20 mouse cellular contexts compared by ENCODE assay signal in the genomic region with DNA sequence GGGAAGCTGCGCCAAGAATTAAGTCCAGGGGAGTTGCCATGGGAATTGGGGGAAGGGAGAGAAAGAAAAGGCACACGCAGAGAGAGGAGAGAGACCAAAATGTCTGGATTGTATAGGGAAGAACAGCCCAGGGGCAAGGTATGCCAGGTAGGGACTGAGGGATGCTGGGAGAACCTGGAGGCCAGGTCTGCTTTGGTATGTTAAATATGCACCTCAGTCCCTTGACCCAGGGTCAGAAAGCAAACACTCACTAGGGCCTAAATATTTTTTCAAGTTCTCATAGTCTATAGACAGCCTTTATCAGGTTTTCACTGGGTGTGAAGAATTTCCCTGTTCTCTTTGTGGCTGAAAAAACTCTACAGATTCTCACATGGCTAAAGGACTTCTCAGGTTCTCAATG. TPM values are rescaled to one million over a fixed set of nuclear protein-coding genes. Genes with fewer than 3 reads are reported as not detected.
"Had no signal": no experiment of that assay in that cellular context is flagged by ENCODE, and none has a peak within 500 bp of the region (broad histone marks: within the 10 kb centered on the region; RNA-seq: fewer than 3 reads in every experiment).

No protein-coding gene starts in this region.

- H3K4me2 ChIP-seq: liver, embryonic 13.5 days; midbrain, embryonic 11.5 days had no signal

- DNase-seq: kidney, adult 18-20 months; kidney, adult 9 months; kidney, postnatal 25 days; layer of hippocampus, adult 9-11 months; liver, embryonic 13.5 days; midbrain, embryonic 14.5 days; thymus, adult 18-20 months; thymus, postnatal 36 days had no signal

- H3K27me3 ChIP-seq: liver, embryonic 13.5 days had no signal

- H3K4me3 ChIP-seq: layer of hippocampus, adult 2 months; liver, embryonic 13.5 days had no signal

- H3K36me3 ChIP-seq: liver, embryonic 13.5 days had no signal

- ATAC-seq: intestine, embryonic 16.5 days had no signal

- H3K9me3 ChIP-seq: liver, embryonic 13.5 days had no signal

- H3K9ac ChIP-seq: liver, embryonic 13.5 days had no signal

- H3K4me1 ChIP-seq: liver, embryonic 13.5 days had no signal

- H3K27ac ChIP-seq: layer of hippocampus, adult 2 months; liver, embryonic 13.5 days had no signal

RNA-seq across cellular contexts. Expression of a gene that starts 36.3 kb away (rescaled TPM):
- polyA plus RNA-seq: large intestine, adult 2 months; limb, embryonic 11.5 days; liver, adult 2 months; liver, embryonic 13.5 days; midbrain, embryonic 11.5 days; midbrain, embryonic 14.5 days; neural tube, embryonic 11.5 days; neural tube, embryonic 14.5 days; urinary bladder, adult 2 months had no signal

RNA-seq across cellular contexts. Expression of a gene that starts 37.1 kb away (rescaled TPM):
- polyA plus RNA-seq: large intestine, adult 2 months; limb, embryonic 11.5 days; liver, adult 2 months; liver, embryonic 13.5 days; liver, embryonic 16.5 days; midbrain, embryonic 11.5 days; midbrain, embryonic 14.5 days; midbrain, postnatal 0 days; neural tube, embryonic 11.5 days; neural tube, embryonic 14.5 days; spleen, adult 2 months; urinary bladder, adult 2 months had no signal
